Mouse (Mus musculus) limb, embryonic 15.5 days (tissue): ENCODE measurements around the gene Uts2. TPM values are rescaled to one million over a fixed set of nuclear protein-coding genes. Genes with fewer than 3 reads are reported as not detected.
"Not testable (repeated sequence)": the region's sequence is repeated elsewhere in the genome, so short reads cannot be mapped to it uniquely, and the experiment has no call there.

Experiments used
- ATAC-seq: fragments of 200-750 bp; cut with Nextera tagmentation; 2 replicates; pipeline ENCODE4 v1.8.0; 2017; ENCODE audit warnings: low read depth, moderate TSS enrichment; ENCODE audit not compliant: insufficient number of reproducible peaks, low FRiP score, low TSS enrichment
- H3K27ac ChIP-seq: fragments of 300-500 bp; sonication (generic); 2 replicates; pipeline ENCODE4 v1.5.1; 2015; ENCODE audit warnings: moderate library complexity, mild to moderate bottlenecking, inconsistent platforms
- H3K27me3 ChIP-seq: fragments of 300-500 bp; sonication (generic); 2 replicates; pipeline ENCODE4 v1.6.1; 2015; ENCODE audit warnings: inconsistent platforms
- H3K36me3 ChIP-seq: fragments of 300-500 bp; sonication (generic); 2 replicates; pipeline ENCODE4 v1.6.1; 2015; ENCODE audit warnings: inconsistent platforms
- H3K4me1 ChIP-seq: fragments of 300-500 bp; sonication (generic); 2 replicates; pipeline ENCODE4 v1.6.1; 2015; ENCODE audit warnings: inconsistent platforms
- H3K4me2 ChIP-seq: fragments of 300-500 bp; sonication (generic); 2 replicates; pipeline ENCODE4 v1.6.1; 2015; ENCODE audit warnings: mild to moderate bottlenecking, inconsistent platforms
- H3K4me3 ChIP-seq: fragments of 300-500 bp; sonication (generic); 2 replicates; pipeline ENCODE4 v1.5.1; 2015; ENCODE audit warnings: mild to moderate bottlenecking, inconsistent platforms
- H3K9ac ChIP-seq: fragments of 300-500 bp; sonication (generic); 2 replicates; pipeline ENCODE4 v1.6.1; 2015; ENCODE audit warnings: inconsistent platforms
- H3K9me3 ChIP-seq: fragments of 300-500 bp; sonication (generic); 2 replicates; pipeline ENCODE4 v1.6.1; 2016; ENCODE audit warnings: inconsistent platforms
- WGBS: fragments of 180-500 bp; shearing (Covaris S2); methylation state at CpG from one replicate; pipeline ENCODE4 v1.1.7; 2015; 5-methylcytosine and 5-hydroxymethylcytosine counted together
- polyA plus RNA-seq: library from polyadenylated mRNA; unstranded; fragments of >200 nt; fragmentation: Nextera tagmentation; extraction: Ambion mirVana; gene quantifications from 2 replicates; pipeline ENCODE4 v1.2.1, GENCODE M21; 2015

Gene Uts2
- polyA plus RNA-seq, 1 experiment from 2014 or later, result not detected

GRCm38 (mm10) chr4:150975145-150975544, 21.8 kb upstream of the Uts2 start:
- H3K36me3 ChIP-seq, result no peaks in the 10 kb centered on the region
- ATAC-seq, result no peak
- WGBS, result 22% methylated on average over 1 of the region's 1 CpGs

GRCm38 (mm10) chr4:150978156-150978910, 18.6 kb upstream of the Uts2 start:
- H3K4me1 ChIP-seq, result no peaks in the 10 kb centered on the region

More at GRCm38 (mm10) chr4:150975145-150975544, 21.8 kb upstream of the Uts2 start:
- Histone ChIP-seq H3K4me2 (no peak overlapping the region), H3K27ac (no peak overlapping the region), H3K27me3 (no peaks in the 10 kb centered on the region), H3K9ac (no peak overlapping the region), H3K4me1 (no peaks in the 10 kb centered on the region), H3K4me3 (no peak overlapping the region), H3K9me3 (no peaks in the 10 kb centered on the region)

GRCm38 (mm10) chr4:150979455-150979854, 17.4 kb upstream of the Uts2 start:
- Histone ChIP-seq H3K27me3 (no peaks in the 10 kb centered on the region), H3K27ac (no peak overlapping the region), H3K9me3 (no peaks in the 10 kb centered on the region), H3K4me3 (no peak overlapping the region), H3K9ac (no peak overlapping the region), H3K4me2 (no peak overlapping the region), H3K36me3 (no peaks in the 10 kb centered on the region), H3K4me1 (no peaks in the 10 kb centered on the region)
- ATAC-seq, result no peak
- 64% methylated on average over 9 of the region's 9 CpGs for WGBS

More at GRCm38 (mm10) chr4:150978156-150978910, 18.6 kb upstream of the Uts2 start:
- Histone ChIP-seq H3K36me3 (no peaks in the 10 kb centered on the region), H3K4me3 (no peak overlapping the region), H3K9ac (no peak overlapping the region), H3K27ac (no peak overlapping the region), H3K4me2 (no peak overlapping the region), H3K9me3 (no peaks in the 10 kb centered on the region), H3K27me3 (no peaks in the 10 kb centered on the region)
- no peak for ATAC-seq
- 83% methylated on average over 21 of the region's 21 CpGs for WGBS

GRCm38 (mm10) chr4:150980153-150980552, 16.7 kb upstream of the Uts2 start:
- no peaks in the 10 kb centered on the region for H3K4me1 ChIP-seq
- no peak overlapping the region for H3K9ac ChIP-seq
- H3K9me3 ChIP-seq, result no peaks in the 10 kb centered on the region
- 83% methylated on average over 5 of the region's 5 CpGs for WGBS
- no peak overlapping the region for H3K4me3 ChIP-seq
- no peak for ATAC-seq
- H3K36me3 ChIP-seq, result no peaks in the 10 kb centered on the region
- no peak overlapping the region for H3K4me2 ChIP-seq
- H3K27ac ChIP-seq, result no peak overlapping the region
- H3K27me3 ChIP-seq, result no peaks in the 10 kb centered on the region

- no peak overlapping the region for H3K4me3 ChIP-seq
- H3K27me3 ChIP-seq, result no peaks in the 10 kb centered on the region
- H3K4me1 ChIP-seq, result no peaks in the 10 kb centered on the region
- H3K9ac ChIP-seq, result no peak overlapping the region
- H3K36me3 ChIP-seq, result no peaks in the 10 kb centered on the region
- no peak overlapping the region for H3K4me2 ChIP-seq
- WGBS, result 46% methylated on average over 6 of the region's 6 CpGs
- ATAC-seq, result no peak
- H3K9me3 ChIP-seq, result no peaks in the 10 kb centered on the region
- no peak overlapping the region for H3K27ac ChIP-seq
Measured at GRCm38 (mm10) chr4:150990148-150990547, 6.7 kb upstream of the Uts2 start.

GRCm38 (mm10) chr4:150998626-150999025, 1.7 kb downstream of the Uts2 start:
- 92% methylated on average over 9 of the region's 9 CpGs for WGBS
- H3K9me3 ChIP-seq, result no peaks in the 10 kb centered on the region

GRCm38 (mm10) chr4:151001397-151001796, 4.5 kb downstream of the Uts2 start:
- H3K4me3 ChIP-seq, result no peak overlapping the region
- H3K27ac ChIP-seq, result no peak overlapping the region
- no peaks in the 10 kb centered on the region for H3K9me3 ChIP-seq
- WGBS, result 71% methylated on average over 13 of the region's 13 CpGs
- ATAC-seq, result no peak
- no peak overlapping the region for H3K9ac ChIP-seq
- H3K4me1 ChIP-seq, result no peaks in the 10 kb centered on the region; the same call in 1 of the 2 replicates
- no peak overlapping the region for H3K4me2 ChIP-seq
- 0 out of 2 replicates have a peak, but pooled peaks cover 5% of the 10 kb centered on the region for H3K36me3 ChIP-seq
- no peaks in the 10 kb centered on the region for H3K27me3 ChIP-seq

More at GRCm38 (mm10) chr4:150998626-150999025, 1.7 kb downstream of the Uts2 start:
- Histone ChIP-seq H3K4me2 (no peak overlapping the region), H3K27me3 (no peaks in the 10 kb centered on the region), H3K27ac (no peak overlapping the region), H3K4me3 (no peak overlapping the region), H3K36me3 (no peaks in the 10 kb centered on the region), H3K9ac (no peak overlapping the region), H3K4me1 (no peaks in the 10 kb centered on the region; the same call in 1 of the 2 replicates)
- ATAC-seq, result no peak

GRCm38 (mm10) chr4:151005656-151006318, 8.9 kb downstream of the Uts2 start:
- no peaks in the 10 kb centered on the region for H3K4me1 ChIP-seq
- ATAC-seq, result no peak
- H3K4me2 ChIP-seq, result no peak overlapping the region
- WGBS, result 91% methylated on average over 13 of the region's 13 CpGs
- H3K4me3 ChIP-seq, result no peak overlapping the region
- no peaks in the 10 kb centered on the region for H3K9me3 ChIP-seq
- no peak overlapping the region for H3K27ac ChIP-seq
- H3K9ac ChIP-seq, result no peak overlapping the region
- H3K36me3 ChIP-seq, result peaks cover 9% of the 10 kb centered on the region; the same call in 1 of the 2 replicates
- no peaks in the 10 kb centered on the region for H3K27me3 ChIP-seq

GRCm38 (mm10) chr4:151006945-151007344, 10.0 kb downstream of the Uts2 start:
- ATAC-seq, result no peak
- Histone ChIP-seq H3K9ac (no peak overlapping the region), H3K4me2 (no peak overlapping the region), H3K4me1 (no peaks in the 10 kb centered on the region), H3K27me3 (no peaks in the 10 kb centered on the region), H3K27ac (no peak overlapping the region), H3K9me3 (no peaks in the 10 kb centered on the region), H3K36me3 (peaks cover 9% of the 10 kb centered on the region; the same call in 1 of the 2 replicates), H3K4me3 (no peak overlapping the region)
- 58% methylated on average over 6 of the region's 6 CpGs for WGBS

- 81% methylated on average over 7 of the region's 7 CpGs for WGBS
- H3K27ac ChIP-seq, result no peak overlapping the region
- H3K4me3 ChIP-seq, result no peak overlapping the region
- ATAC-seq, result no peak
- no peaks in the 10 kb centered on the region for H3K27me3 ChIP-seq
- H3K36me3 ChIP-seq, result peaks cover 14% of the 10 kb centered on the region; the same call in 1 of the 2 replicates
- no peak overlapping the region for H3K4me2 ChIP-seq
- H3K4me1 ChIP-seq, result no peaks in the 10 kb centered on the region
- no peak overlapping the region for H3K9ac ChIP-seq
- no peaks in the 10 kb centered on the region for H3K9me3 ChIP-seq
Measured at GRCm38 (mm10) chr4:151010316-151010715, 13.4 kb downstream of the Uts2 start.

- WGBS, result 36% methylated on average over 10 of the region's 10 CpGs
- H3K27ac ChIP-seq, result no peak overlapping the region
- no peaks in the 10 kb centered on the region for H3K27me3 ChIP-seq
- ATAC-seq, result no peak
- H3K4me2 ChIP-seq, result no peak overlapping the region
- H3K9ac ChIP-seq, result no peak overlapping the region
- H3K9me3 ChIP-seq, result no peaks in the 10 kb centered on the region
- no peak overlapping the region for H3K4me3 ChIP-seq
- H3K4me1 ChIP-seq, result no peaks in the 10 kb centered on the region
- peaks cover 32% of the 10 kb centered on the region for H3K36me3 ChIP-seq
Measured at GRCm38 (mm10) chr4:151015946-151016345, 19.0 kb downstream of the Uts2 start.

GRCm38 (mm10) chr4:151017356-151017755, 20.5 kb downstream of the Uts2 start:
- H3K27ac ChIP-seq, H3K4me3 ChIP-seq, H3K4me2 ChIP-seq, H3K27me3 ChIP-seq, H3K9me3 ChIP-seq, H3K4me1 ChIP-seq, ATAC-seq, H3K9ac ChIP-seq: not testable (repeated sequence)
- 89% methylated on average over 1 of the region's 1 CpGs for WGBS
- H3K36me3 ChIP-seq, result peaks cover 40% of the 10 kb centered on the region
